Mouse (Mus musculus) erythroblast, embryonic 14.5 days (primary cell): ENCODE results near the gene Oxld1. TPM values are rescaled to one million over a fixed set of nuclear protein-coding genes. Genes with fewer than 3 reads are reported as not detected.

ENCODE experiments used
- H3K27me3 ChIP-seq: 2 replicates; pipeline ENCODE4 v1.6.1; 2012; ENCODE audit warnings: inconsistent platforms; ENCODE audit not compliant: control insufficient read depth
- H3K36me3 ChIP-seq: 2 replicates; pipeline ENCODE4 v1.6.1; 2012; ENCODE audit warnings: mild to moderate bottlenecking, inconsistent platforms; ENCODE audit not compliant: control insufficient read depth
- H3K4me1 ChIP-seq: 2 replicates; pipeline ENCODE4 v1.6.1; 2012; ENCODE audit warnings: inconsistent platforms; ENCODE audit not compliant: control insufficient read depth
- H3K4me3 ChIP-seq: replicated peaks from 2 replicates; pipeline ENCODE3; 2012; ENCODE audit warnings: moderate library complexity, mild to moderate bottlenecking, inconsistent platforms
- H3K9me3 ChIP-seq: 2 replicates; pipeline ENCODE4 v1.6.1; 2012; ENCODE audit warnings: low read length, inconsistent platforms, mixed read lengths; ENCODE audit not compliant: control insufficient read depth
- GATA1 ChIP-seq: IDR thresholded peaks from 2 replicates; pipeline ENCODE4 v1.6.1; 2012; ENCODE audit warnings: low read length, inconsistent platforms, mixed read lengths
- TAL1 ChIP-seq: IDR thresholded peaks from 3 replicates; pipeline ENCODE4 v1.6.1; 2012; ENCODE audit warnings: low read length, inconsistent platforms, mixed read lengths
- polyA plus RNA-seq: library from polyadenylated mRNA; stranded (reverse); fragments of >175 nt; gene quantifications from 2 replicates; pipeline ENCODE4 v1.2.3, GENCODE M21; 2012

Gene Oxld1
- polyA plus RNA-seq, 1 experiment = 0.65 TPM

DNA sequence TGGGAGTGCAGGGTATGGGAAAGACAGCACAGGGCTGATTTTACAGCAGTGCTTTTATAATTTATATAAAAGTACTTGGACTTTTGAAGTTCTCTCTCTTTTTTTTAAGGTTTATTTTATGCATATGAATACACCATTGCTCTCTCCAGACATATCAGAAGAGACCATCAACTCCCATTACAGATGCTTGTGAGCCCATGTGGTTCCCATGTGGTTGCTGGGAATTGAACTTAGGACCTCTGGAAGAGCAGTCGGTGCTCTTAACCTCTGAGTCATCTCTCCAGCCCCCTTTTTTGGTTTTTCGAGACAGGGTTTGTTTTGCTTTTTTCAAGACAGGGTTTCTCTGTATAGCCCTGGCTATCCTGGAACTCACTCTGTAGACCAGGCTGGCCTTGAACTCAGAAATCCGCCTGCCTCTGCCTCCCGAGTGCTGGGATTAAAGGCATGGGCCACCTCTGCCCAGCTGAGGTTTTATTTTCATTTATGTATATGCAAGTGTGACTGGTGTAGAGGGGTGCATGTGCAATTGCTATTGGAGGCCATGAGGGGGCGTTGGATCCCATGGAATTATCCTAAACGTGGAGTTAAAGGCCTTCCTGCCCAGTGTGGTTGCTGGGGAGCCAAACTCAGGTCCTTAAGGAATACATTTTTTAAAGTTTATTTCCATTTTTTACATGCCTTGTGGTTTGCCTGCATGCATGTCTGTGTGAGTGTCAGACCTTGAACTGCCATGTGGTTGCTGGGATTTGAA, 1.2 kb upstream of the Oxld1 start:
- H3K36me3 ChIP-seq = peaks cover 63% of the 10 kb centered on the region
- TF ChIP-seq GATA1 (no peak), TAL1 (no peak)
- H3K4me1 ChIP-seq = peaks cover 61% of the 10 kb centered on the region
- H3K9me3 ChIP-seq = no peaks in the 10 kb centered on the region
- no peaks in the 10 kb centered on the region for H3K27me3 ChIP-seq
- peak overlapping the region; percentile 76 for H3K4me3 ChIP-seq

DNA sequence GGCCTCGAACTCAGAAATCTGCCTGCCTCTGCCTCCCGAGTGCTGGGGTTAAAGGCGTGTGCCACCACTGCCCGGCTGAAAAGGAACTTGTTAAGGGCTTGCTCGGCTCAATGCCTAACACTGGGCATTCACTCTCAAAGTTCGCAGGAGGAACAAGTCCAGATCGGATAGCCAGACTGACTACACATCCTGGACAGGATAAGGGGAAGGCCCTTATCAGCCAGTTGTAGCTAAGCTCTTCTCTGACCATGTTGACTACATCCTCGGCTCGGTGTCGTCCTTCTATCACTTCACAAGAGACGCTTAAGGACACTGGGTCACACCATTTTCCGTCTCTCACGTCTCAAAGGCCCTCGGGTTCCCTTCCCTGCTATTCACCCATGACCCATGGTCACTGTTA, 498 bp downstream of the Oxld1 start:
- TF ChIP-seq GATA1 (no peak), TAL1 (no peak)
- Histone ChIP-seq H3K4me3 (peak overlapping the region; percentile 76), H3K4me1 (peaks cover 63% of the 10 kb centered on the region), H3K9me3 (no peaks in the 10 kb centered on the region), H3K27me3 (no peaks in the 10 kb centered on the region), H3K36me3 (peaks cover 47% of the 10 kb centered on the region)

DNA sequence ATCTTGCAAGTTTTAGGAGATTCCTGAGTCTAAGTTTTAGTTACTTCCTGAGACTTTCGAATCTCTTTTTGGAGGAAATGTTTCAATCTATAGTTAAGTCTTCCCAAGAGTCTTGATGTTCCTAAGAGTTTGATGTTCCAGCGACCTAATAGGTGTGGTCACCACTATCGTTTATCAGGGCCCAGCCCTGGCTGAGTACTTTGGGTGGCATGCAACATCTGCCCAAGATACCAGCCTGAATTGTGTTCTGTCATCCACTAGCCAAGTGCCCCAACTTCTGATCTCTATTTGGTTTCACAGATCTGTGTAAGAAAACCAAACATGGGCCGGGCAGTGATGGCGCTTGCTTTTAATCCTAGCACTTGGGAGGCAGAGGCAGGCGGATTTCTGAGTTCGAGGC, 2.5 kb downstream of the Oxld1 start:
- Histone ChIP-seq H3K9me3 (no peaks in the 10 kb centered on the region), H3K27me3 (no peaks in the 10 kb centered on the region), H3K36me3 (peaks cover 28% of the 10 kb centered on the region), H3K4me1 (peaks cover 64% of the 10 kb centered on the region), H3K4me3 (peak overlapping the region; percentile 17)
- TF ChIP-seq TAL1 (0 out of 3 replicates have a peak, but pooled peaks have one; percentile 12), GATA1 (0 out of 2 replicates have a peak, but pooled peaks have one; percentile 28)

DNA sequence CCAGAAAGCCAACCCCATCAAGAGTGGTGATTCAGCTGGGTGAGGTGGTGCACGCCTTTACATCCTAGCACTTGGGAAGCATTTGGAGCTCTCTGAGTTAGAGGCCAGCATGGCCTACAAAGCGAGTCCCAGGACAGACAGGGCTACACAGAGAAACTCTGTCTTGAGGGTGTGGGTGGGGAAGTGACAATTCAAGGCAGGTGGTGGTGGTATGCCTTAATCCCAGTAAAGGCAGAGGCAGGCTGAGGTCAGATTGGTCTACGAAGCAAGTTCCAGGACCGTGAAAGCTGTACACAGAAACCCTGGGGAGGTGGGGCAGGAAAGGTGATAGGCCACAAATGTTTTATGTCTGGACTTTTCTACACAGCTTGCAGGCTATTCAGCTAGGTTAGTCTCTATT, 2.9 kb downstream of the Oxld1 start:
- TF ChIP-seq TAL1 (no peak), GATA1 (no peak)
- no peak overlapping the region for H3K4me3 ChIP-seq
- H3K4me1 ChIP-seq = peaks cover 62% of the 10 kb centered on the region

DNA sequence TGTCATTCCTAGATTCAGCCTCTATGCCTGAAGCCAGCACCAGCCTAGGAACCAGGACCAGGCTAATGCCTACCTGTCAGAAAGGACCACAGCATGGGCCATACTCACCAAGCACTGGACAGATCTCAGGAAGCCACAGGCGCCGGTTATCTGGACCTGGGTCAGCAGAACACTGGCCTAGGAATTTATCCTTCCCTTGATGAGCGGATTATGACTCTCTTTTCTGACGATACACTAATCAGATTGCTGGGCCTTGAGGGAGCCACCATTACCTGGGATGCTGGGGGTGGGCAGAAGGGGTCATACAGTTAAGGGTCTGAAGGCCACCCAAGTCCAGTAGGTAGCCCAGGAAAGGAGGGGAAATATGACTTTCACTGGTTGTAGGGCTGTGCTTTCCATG, 4.6 kb downstream of the Oxld1 start, which contains the start of gene Pde6g:
Gene Pde6g (minus strand): TSS at position 195 of the 400 bp plus-strand sequence.
- peaks cover 48% of the 10 kb centered on the region for H3K4me1 ChIP-seq
- no peak for TF ChIP-seq TAL1
- no peak for TF ChIP-seq GATA1
- no peaks in the 10 kb centered on the region for H3K27me3 ChIP-seq
- H3K4me3 ChIP-seq = no peak within 1 kb of the TSS
- peaks cover 16% of the 10 kb centered on the region for H3K36me3 ChIP-seq
- no peaks in the 10 kb centered on the region for H3K9me3 ChIP-seq

More for the DNA sequence above, 2.9 kb downstream of the Oxld1 start:
- peaks cover 25% of the 10 kb centered on the region for H3K36me3 ChIP-seq
- H3K27me3 ChIP-seq = no peaks in the 10 kb centered on the region
- H3K9me3 ChIP-seq = no peaks in the 10 kb centered on the region

DNA sequence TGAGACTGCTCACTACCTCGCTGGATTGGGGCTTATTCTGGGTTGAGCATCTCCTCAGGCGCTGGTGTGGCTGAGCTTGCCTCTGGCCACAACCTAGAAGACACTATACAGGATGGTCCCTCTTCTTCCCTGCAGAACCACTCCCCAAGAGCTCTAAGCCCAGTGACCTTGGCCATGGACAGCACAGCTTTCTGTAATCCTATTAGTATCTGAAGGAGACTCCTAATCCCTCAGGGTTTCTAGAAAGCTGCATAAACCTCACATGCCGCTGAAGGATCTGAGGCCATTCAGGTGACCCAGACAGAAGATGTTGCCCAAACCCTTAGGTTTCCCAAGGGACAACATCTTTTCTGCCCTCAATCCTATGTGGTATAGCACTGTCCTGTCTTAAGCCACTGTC, 5.6 kb downstream of the Oxld1 start:
- TF ChIP-seq GATA1 = no peak
- TF ChIP-seq TAL1 = no peak
- no peaks in the 10 kb centered on the region for H3K9me3 ChIP-seq
- peaks cover 40% of the 10 kb centered on the region for H3K4me1 ChIP-seq
- H3K4me3 ChIP-seq = no peak overlapping the region
- peaks cover 16% of the 10 kb centered on the region for H3K36me3 ChIP-seq
- H3K27me3 ChIP-seq = no peaks in the 10 kb centered on the region

DNA sequence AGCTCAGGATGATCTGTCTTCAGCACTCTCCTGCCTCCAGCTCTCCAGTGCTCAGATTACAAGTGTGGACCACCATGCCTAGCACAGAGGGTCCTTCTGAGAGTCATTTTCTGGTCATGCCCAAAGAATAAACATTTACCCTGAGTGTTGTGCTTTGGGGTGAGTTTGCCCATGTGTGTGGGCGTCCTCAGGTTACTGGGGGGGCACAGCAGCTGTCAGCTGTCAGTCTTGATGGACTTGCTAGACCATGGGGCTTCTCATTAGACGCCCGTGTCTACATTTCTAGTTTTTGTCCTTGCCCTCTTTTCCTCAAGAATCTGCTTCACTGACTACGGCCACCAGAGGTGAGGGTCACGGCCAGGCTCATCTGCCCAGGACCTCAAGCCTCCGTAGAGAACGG, 10.7 kb downstream of the Oxld1 start:
- no peak for TF ChIP-seq GATA1

DNA sequence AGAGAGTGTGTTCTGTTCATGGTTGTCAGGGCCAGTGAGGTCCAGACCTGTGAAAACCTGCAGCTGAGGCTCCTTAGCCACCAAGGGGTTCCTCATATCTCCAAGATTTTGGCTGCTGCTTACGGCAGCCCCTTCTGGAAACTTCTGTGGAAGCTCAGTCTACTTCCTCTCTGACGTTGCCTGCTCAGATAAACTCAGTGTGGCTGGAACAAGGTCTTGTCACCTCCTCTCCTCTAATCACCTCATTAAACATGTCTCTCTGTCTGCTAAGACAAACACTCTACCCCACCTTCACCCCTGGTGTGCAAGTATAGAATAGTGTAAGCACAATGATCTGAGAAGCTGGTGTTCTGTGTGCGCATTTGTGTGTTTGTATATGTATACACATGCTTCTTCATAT, 12.4 kb downstream of the Oxld1 start:
- peaks cover 6% of the 10 kb centered on the region; the same call in 1 of the 2 replicates for H3K4me1 ChIP-seq
- no peak overlapping the region for H3K4me3 ChIP-seq
- no peak for TF ChIP-seq TAL1
- TF ChIP-seq GATA1 = no peak
- H3K36me3 ChIP-seq = no peaks in the 10 kb centered on the region
- no peaks in the 10 kb centered on the region for H3K9me3 ChIP-seq
- H3K27me3 ChIP-seq = no peaks in the 10 kb centered on the region; the same call in 1 of the 2 replicates

More for the DNA sequence above, 10.7 kb downstream of the Oxld1 start:
- H3K4me1 ChIP-seq = peaks cover 9% of the 10 kb centered on the region
- H3K36me3 ChIP-seq = no peaks in the 10 kb centered on the region
- no peaks in the 10 kb centered on the region for H3K9me3 ChIP-seq
- no peaks in the 10 kb centered on the region; the same call in 1 of the 2 replicates for H3K27me3 ChIP-seq
- H3K4me3 ChIP-seq = no peak overlapping the region

DNA sequence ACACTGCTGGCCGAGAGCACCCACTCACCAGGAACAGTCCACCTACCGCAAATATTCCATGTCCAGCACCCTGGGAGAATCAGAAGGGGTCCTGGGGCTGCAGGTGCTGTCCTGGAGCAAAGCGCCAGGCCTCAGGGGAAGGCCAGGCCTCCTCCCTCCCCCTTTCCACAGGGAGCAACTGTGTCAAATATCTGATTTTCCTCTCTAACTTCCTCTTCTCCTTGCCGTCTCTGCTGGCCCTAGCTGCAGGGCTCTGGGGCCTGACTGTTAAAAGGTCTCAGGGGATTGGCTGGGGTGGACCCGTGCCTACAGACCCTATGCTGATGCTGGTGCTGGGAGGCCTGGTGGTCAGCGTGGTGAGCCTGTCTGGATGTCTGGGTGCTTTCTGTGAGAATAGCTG, 13.8 kb downstream of the Oxld1 start:
- no peak for TF ChIP-seq GATA1
- no peak for TF ChIP-seq TAL1
- Histone ChIP-seq H3K4me3 (no peak overlapping the region), H3K36me3 (no peaks in the 10 kb centered on the region), H3K4me1 (peaks cover 6% of the 10 kb centered on the region; the same call in 1 of the 2 replicates), H3K9me3 (no peaks in the 10 kb centered on the region), H3K27me3 (no peaks in the 10 kb centered on the region; the same call in 1 of the 2 replicates)
